ENCODE assay signal across 8 mouse cellular contexts in genomic region chr4:62673531-62674030, GRCm38 (mm10).
DNase-seq lines count a peak whose midpoint lies in the region; ATAC-seq and TF ChIP-seq lines count a peak whose summit lies in the region.

No protein-coding gene starts in this region.

- no peak overlapping the region for H3K27ac ChIP-seq in heart, embryonic 13.5 days (replicated peaks)
- H3K27ac ChIP-seq in embryonic facial prominence, embryonic 12.5 days, result peak overlapping the region; percentile 57; the same call in 1 of the 2 replicates
- H3K27ac ChIP-seq in intestine, postnatal 0 days (ENCODE audit: low read depth, low read length), result no peak overlapping the region
- H3K27ac ChIP-seq in neural tube, embryonic 12.5 days, result no peak overlapping the region

- H3K9ac ChIP-seq in heart, embryonic 13.5 days, result peak overlapping the region; percentile 83
- peak overlapping the region; percentile 73 for H3K9ac ChIP-seq in embryonic facial prominence, embryonic 12.5 days
- no peak overlapping the region for H3K9ac ChIP-seq in intestine, postnatal 0 days (ENCODE audit: low read depth, low read length)
- peak overlapping the region; percentile 80; the same call in 1 of the 2 replicates for H3K9ac ChIP-seq in neural tube, embryonic 12.5 days

- H3K36me3 ChIP-seq in heart, embryonic 13.5 days, result no peaks in the 10 kb centered on the region
- no peaks in the 10 kb centered on the region for H3K36me3 ChIP-seq in embryonic facial prominence, embryonic 12.5 days
- H3K36me3 ChIP-seq in intestine, postnatal 0 days (ENCODE audit: control insufficient read depth, insufficient read depth), result peaks cover 13% of the 10 kb centered on the region; the same call in 1 of the 2 replicates
- no peaks in the 10 kb centered on the region for H3K36me3 ChIP-seq in neural tube, embryonic 12.5 days

- ATAC-seq in heart, embryonic 13.5 days (ENCODE audit: extremely low read depth, insufficient number of reproducible peaks, low FRiP score, low TSS enrichment), result no peak
- peak; percentile 75 for ATAC-seq in embryonic facial prominence, embryonic 12.5 days (ENCODE audit: insufficient number of reproducible peaks, insufficient read depth, low FRiP score, low TSS enrichment)
- ATAC-seq in intestine, postnatal 0 days, result no peak
- ATAC-seq in neural tube, embryonic 12.5 days (ENCODE audit: low FRiP score, low read depth), result peak; percentile 81

- WGBS in heart, embryonic 13.5 days, result 16% methylated on average over 9 of the region's 9 CpGs
- WGBS in embryonic facial prominence, embryonic 12.5 days, result 2% methylated on average over 9 of the region's 9 CpGs
- WGBS in intestine, postnatal 0 days, result 11% methylated on average over 9 of the region's 9 CpGs
- WGBS in neural tube, embryonic 12.5 days, result 2% methylated on average over 9 of the region's 9 CpGs

- H3K9me3 ChIP-seq in heart, embryonic 13.5 days, result no peaks in the 10 kb centered on the region
- H3K9me3 ChIP-seq in embryonic facial prominence, embryonic 12.5 days, result no peaks in the 10 kb centered on the region
- no peaks in the 10 kb centered on the region for H3K9me3 ChIP-seq in intestine, postnatal 0 days (ENCODE audit: control insufficient read depth)
- H3K9me3 ChIP-seq in neural tube, embryonic 12.5 days, result no peaks in the 10 kb centered on the region

- H3K27me3 ChIP-seq in heart, embryonic 13.5 days (replicated peaks), result peaks cover 50% of the 10 kb centered on the region
- no peaks in the 10 kb centered on the region for H3K27me3 ChIP-seq in embryonic facial prominence, embryonic 12.5 days
- H3K27me3 ChIP-seq in intestine, postnatal 0 days (replicated peaks; ENCODE audit: control insufficient read depth, insufficient read depth, low read length), result no peaks in the 10 kb centered on the region
- H3K27me3 ChIP-seq in neural tube, embryonic 12.5 days (replicated peaks), result no peaks in the 10 kb centered on the region

- H3K4me3 ChIP-seq in heart, embryonic 13.5 days, result peak overlapping the region; percentile 61
- H3K4me3 ChIP-seq in embryonic facial prominence, embryonic 12.5 days, result peak overlapping the region; percentile 56
- peak overlapping the region; percentile 38 for H3K4me3 ChIP-seq in intestine, postnatal 0 days (ENCODE audit: low read depth, low read length)
- peak overlapping the region; percentile 56 for H3K4me3 ChIP-seq in neural tube, embryonic 12.5 days

- H3K4me1 ChIP-seq in heart, embryonic 13.5 days, result peaks cover 77% of the 10 kb centered on the region
- peaks cover 38% of the 10 kb centered on the region for H3K4me1 ChIP-seq in embryonic facial prominence, embryonic 12.5 days
- peaks cover 7% of the 10 kb centered on the region; the same call in 1 of the 2 replicates for H3K4me1 ChIP-seq in intestine, postnatal 0 days (replicated peaks; ENCODE audit: control insufficient read depth, insufficient read depth, low read length)
- peaks cover 54% of the 10 kb centered on the region for H3K4me1 ChIP-seq in neural tube, embryonic 12.5 days

- intact Hi-C loops in left cerebral cortex, postnatal 14 days (cut with DNase I), result no loop called here

- no peak for TF ChIP-seq CTCF in intestine, postnatal 0 days (IDR thresholded peaks at IDR 0.05; ENCODE audit: low read depth)

- DNase-seq in heart, adult 8-10 months (ENCODE audit: low spot score), result no peak
- no peak for DNase-seq in left cerebral cortex, postnatal 14 days (ENCODE audit: low spot score in 2 of 2)
- no peak for DNase-seq in urinary bladder, postnatal 14 days (ENCODE audit: low spot score)
- DNase-seq in spleen, postnatal 10 days (ENCODE audit: low spot score in 2 of 2), result no peak

- peak overlapping the region; percentile 72 for H3K4me2 ChIP-seq in heart, embryonic 13.5 days
- peak overlapping the region; percentile 68 for H3K4me2 ChIP-seq in embryonic facial prominence, embryonic 12.5 days (replicated peaks)
- peak overlapping the region; percentile 65 for H3K4me2 ChIP-seq in intestine, postnatal 0 days (replicated peaks; ENCODE audit: low read depth)
- H3K4me2 ChIP-seq in neural tube, embryonic 12.5 days (replicated peaks), result peak overlapping the region; percentile 70

Comparison
In these comparisons a context has a peak if more than half of its experiments do, and no peak if none do; other contexts are left out.
1. ATAC-seq: peak in embryonic facial prominence, embryonic 12.5 days (single experiment) and neural tube, embryonic 12.5 days (single experiment); none in heart, embryonic 13.5 days (single experiment) and intestine, postnatal 0 days (single experiment).
2. Peak in every context shown above with its lines, with median percentiles within 50 percentile points of each other: H3K4me2 ChIP-seq and H3K4me3 ChIP-seq.